Mouse (Mus musculus) testis, postnatal 14 days (tissue): Measurements from ENCODE around the gene Tmc4.

Experiments
- DNase-seq: peaks from one replicate; pipeline ENCODE4 v3.0.0; 2021; ENCODE audit warnings: low spot score

The Tmc4 gene

DNA sequence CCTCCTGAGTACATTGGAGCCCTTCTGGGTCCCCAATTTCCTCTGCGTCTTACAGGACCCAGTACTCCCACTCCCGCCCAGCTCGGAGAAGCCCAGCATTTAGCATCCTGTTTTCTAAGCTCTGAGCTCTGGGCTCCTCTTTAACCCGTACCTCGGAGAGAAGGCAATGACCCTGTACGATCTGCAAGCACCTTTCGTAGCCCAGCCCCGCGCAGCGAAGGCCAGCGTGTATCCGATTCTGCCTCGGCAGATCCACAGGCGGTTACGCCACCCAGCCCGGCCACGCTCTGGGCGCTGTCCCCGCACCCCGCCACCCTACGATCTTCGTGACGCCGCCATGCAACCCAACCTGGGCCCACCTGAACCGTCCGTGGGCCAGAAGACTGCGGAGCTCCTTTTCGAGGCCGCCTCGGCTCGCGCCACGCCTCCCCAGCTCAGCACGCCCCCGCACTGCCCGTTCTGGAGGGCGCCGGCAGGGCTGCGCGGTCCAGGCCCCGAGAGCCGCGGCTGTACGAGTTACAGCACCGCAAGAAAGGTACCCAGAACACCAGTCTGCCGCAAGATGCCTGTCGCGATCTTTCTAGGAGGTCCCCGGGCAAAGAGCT lies 15.1 kb upstream of the Tmc4 start, which contains the start of gene Tsen34:
Gene Tsen34, plus strand, starts transcription at position 482 of the 605 bp plus-strand sequence.
- no peak for DNase-seq

- no peak for DNase-seq
Observed at GRCm38 (mm10) chr7:3691919-3692318, 14.6 kb upstream of the Tmc4 start.

DNA sequence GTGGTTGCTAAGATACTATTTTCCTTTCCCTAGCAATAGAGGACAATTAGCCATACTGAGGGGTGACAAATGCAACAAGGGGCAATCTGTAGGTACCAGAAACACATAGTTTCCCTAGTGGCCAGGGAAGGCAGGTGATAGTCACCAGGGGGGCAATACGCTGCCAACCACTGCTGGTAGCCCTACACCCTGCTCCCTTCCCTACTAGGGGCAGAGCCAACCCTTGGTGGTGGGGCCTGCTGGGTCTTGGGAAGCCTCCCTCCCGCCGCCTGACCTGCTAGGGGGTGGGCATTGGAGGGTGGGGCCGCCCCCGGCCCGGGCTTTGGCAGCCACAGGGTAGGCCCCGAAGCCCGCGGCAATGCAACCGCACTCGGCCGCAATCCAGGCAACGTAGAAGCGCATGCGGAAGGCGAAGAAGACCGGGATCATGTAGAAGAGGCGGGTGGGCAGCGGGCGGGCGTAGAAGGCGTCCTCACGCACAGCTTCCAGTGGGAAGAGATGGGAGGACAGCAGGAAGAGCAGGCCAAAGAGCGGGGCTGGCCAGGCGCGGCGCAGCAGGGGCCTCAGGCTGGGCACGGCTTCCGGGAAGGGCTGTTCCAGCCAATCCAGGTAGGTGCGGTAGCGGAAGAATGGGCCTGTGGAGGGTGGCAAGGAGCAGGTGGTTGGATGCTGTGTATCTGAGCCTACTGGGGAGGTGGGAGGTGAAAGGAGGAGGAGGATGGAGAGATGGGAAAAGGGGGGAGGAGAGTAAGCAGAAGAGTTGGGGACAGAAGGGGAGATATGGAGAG lies 8.2 kb upstream of the Tmc4 start:
- DNase-seq: no peak

- DNase-seq: no peak
Observed at GRCm38 (mm10) chr7:3684698-3685097, 7.3 kb upstream of the Tmc4 start.

- DNase-seq: no peak
Observed at GRCm38 (mm10) chr7:3683908-3684550, 6.7 kb upstream of the Tmc4 start.

- no peak for DNase-seq
Observed at GRCm38 (mm10) chr7:3676371-3676770, 982 bp downstream of the Tmc4 start.

DNA sequence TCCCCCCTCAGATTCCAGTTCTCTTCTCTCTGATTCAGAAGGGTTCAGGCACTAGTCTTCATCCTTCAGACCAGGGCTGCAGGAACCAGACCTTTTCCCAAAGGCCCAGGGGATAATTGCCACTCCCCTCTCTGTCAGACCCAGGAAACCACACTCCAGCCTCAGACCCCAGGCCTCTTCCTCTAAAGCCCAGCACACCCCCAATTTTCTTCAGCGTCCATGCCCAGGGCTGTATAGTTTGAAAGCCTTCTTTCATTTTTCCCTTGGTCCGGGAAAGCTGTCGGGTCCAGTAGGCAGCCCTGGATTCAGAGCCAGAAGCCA lies 2.2 kb downstream of the Tmc4 start:
- no peak for DNase-seq

- peak; percentile 65 for DNase-seq
Observed at GRCm38 (mm10) chr7:3674507-3675227, 2.7 kb downstream of the Tmc4 start.

GRCm38 (mm10) chr7:3666921-3667391 lies 10.4 kb downstream of the Tmc4 start:
- no peak for DNase-seq

- DNase-seq: peak; percentile 96
Observed at GRCm38 (mm10) chr7:3665215-3666114, 11.9 kb downstream of the Tmc4 start, which contains the start of gene Leng1. Leng1 (minus strand) TSS chr7:3665840.

DNA sequence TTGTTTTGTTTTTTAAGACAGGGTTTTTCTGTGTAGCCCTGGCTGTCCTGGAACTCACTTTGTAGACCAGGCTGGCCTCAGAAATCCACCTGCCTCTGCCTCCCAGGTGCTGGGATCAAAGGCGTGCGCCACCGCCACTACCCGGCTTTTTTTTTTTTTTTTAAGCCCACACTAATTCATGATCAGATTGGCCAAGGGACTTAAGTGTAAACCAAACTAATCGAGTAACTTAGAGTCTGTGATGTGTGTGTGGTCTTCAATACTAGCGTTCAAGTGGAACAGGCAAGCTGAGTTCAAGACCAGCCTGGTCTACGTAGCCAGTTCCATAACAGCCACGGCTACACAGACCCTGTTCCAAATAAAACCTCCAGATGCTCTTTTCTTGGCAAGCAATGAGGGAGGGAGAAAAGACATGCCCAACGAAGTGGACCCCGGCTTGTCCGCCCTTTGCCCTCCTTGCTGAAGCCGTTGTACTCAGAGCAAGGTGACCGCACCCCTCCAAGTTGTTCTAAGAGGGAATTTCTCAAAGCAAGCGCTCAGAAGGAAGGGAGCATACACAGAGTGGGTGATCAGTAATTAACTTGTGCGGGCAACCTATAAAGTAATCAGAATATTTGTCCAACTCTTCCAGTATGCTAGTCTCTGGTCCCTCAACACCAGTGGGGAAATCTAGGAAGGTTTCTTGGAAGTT lies 12.7 kb downstream of the Tmc4 start:
- no peak for DNase-seq

DNA sequence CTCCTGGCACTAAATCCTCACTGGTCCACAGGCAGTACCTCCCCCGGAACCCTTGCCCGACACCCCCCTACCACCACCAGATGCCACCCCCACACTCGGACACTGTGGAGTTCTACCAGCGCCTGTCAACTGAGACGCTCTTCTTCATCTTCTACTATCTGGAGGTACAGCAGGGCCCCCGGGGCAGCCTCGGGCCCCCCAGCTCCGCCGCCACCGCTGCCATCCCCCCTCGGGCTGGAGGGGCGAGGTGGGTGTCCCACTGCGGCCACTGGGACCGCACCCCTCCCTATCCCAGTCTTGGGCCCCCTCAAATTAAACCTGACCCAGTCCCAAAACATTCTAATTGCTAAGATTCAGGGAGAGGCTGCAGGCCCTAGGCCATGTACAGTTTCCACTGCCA lies 18.8 kb downstream of the Tmc4 start:
- DNase-seq: no peak

DNA sequence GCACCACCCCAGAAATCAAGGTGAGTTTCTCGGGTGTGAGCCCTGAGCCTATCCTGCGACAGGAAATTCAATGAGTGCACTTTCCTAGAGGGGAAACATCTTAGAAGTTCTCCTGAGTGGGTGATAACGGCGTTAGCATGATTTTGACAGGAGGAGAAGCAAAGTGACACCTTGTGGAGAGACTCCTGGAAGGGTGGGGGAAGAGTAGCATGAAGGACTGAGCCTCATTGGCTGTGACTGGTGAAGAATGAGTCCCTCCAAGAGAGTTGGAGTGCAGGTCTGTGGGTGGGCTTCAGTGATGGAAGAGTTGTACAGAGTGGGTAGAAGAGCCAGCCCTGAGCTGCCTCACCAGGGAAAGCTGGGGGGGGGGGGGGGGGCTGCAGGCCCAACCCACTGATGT lies 20.4 kb downstream of the Tmc4 start:
- DNase-seq: no peak

- DNase-seq: no peak
Observed at GRCm38 (mm10) chr7:3646641-3647040, 30.7 kb downstream of the Tmc4 start.

- no peak for DNase-seq
Observed at GRCm38 (mm10) chr7:3646188-3646587, 31.2 kb downstream of the Tmc4 start.

- DNase-seq: no peak
Observed at GRCm38 (mm10) chr7:3645488-3646025, 31.8 kb downstream of the Tmc4 start.

DNA sequence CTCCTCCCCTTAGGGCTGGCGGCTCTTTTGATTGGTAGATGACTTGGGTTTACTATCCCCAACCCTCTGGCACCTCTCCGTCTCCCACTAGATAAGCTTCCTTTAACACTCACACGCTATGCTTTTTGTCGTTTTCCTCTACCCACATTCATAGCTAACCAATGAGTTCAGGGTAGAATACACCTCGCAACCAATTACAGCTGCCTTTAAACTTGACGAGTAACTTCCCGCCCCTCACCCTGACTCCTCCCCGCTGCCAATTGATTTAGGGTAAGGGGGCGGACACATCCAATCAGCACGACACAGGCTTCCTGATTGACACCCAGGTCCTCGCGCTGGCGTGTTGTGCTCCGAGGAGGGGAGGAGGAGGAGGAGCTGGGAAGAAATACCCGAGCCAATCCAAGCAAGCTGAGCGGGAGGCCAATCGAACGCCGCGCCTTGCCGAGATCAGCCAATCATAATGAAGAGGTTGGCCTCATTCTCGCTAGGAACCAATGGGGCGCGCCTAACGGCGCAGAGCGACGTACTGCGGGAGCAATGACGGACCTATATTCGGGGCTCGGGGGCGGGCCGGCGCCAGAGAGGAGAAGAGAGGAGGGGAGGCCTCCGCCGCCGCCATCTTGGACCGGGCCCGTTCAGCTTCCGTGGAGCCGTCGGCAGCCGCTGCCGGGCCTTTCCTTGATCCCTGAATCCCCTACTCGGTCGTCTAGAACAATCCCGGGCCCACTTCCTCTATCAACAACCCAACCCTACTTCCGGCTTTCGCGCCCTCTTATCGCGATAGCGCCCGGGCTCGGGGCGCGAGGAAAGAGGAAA lies 32.5 kb downstream of the Tmc4 start, which contains the start of gene Cnot3:
Gene Cnot3, plus strand, starts transcription at position 597 of the 816 bp plus-strand sequence.
- peak; percentile 100 for DNase-seq

GRCm38 (mm10) chr7:3644348-3644671 lies 33.0 kb downstream of the Tmc4 start:
- peak; percentile 29 for DNase-seq

- no peak for DNase-seq
Observed at GRCm38 (mm10) chr7:3643843-3644242, 33.5 kb downstream of the Tmc4 start.

GRCm38 (mm10) chr7:3643412-3643811 lies 33.9 kb downstream of the Tmc4 start:
- no peak for DNase-seq
